Mouse (Mus musculus): Measurements from ENCODE around the gene Man1a. TPM values are rescaled to one million over a fixed set of nuclear protein-coding genes. Genes with fewer than 3 reads are reported as not detected.

The Man1a gene
- polyA plus RNA-seq, 1 experiment from 2014 or later: 11.0 TPM

GRCm38 (mm10) chr10:54070496-54070895 is 5.9 kb downstream of the Man1a start:
- H3K27me3 ChIP-seq (ENCODE audit: control insufficient read depth, insufficient read depth, low read length): no peaks in the 10 kb centered on the region
- H3K4me3 ChIP-seq (ENCODE audit: low read depth, low read length): no peak overlapping the region
- no peak for ATAC-seq (ENCODE audit: low FRiP score, low TSS enrichment)
- TF ChIP-seq CTCF (IDR thresholded peaks at IDR 0.05; ENCODE audit: low read depth): no peak
- 79% methylated on average over 5 of the region's 5 CpGs for WGBS
- no peak overlapping the region for H3K4me2 ChIP-seq (replicated peaks; ENCODE audit: low read depth)
- no peak overlapping the region for H3K9ac ChIP-seq (ENCODE audit: low read length)
- no peak overlapping the region for H3K27ac ChIP-seq (replicated peaks)
- H3K9me3 ChIP-seq (ENCODE audit: control insufficient read depth, low read length): no peaks in the 10 kb centered on the region
- no peaks in the 10 kb centered on the region for H3K36me3 ChIP-seq (ENCODE audit: control insufficient read depth, insufficient read depth, low read length)
- no peak for DNase-seq (ENCODE audit: low spot score)
- 0 out of 2 replicates have a peak, but pooled peaks cover 4% of the 10 kb centered on the region for H3K4me1 ChIP-seq (replicated peaks; ENCODE audit: control insufficient read depth, insufficient read depth)

- H3K27me3 ChIP-seq (ENCODE audit: control insufficient read depth, insufficient read depth, low read length): no peaks in the 10 kb centered on the region
- DNase-seq (ENCODE audit: low spot score) (no peak), ATAC-seq (ENCODE audit: low FRiP score, low TSS enrichment) (no peak)
- H3K27ac ChIP-seq (replicated peaks): no peak overlapping the region
- WGBS: 74% methylated on average over 5 of the region's 5 CpGs
- no peak overlapping the region for H3K4me3 ChIP-seq (ENCODE audit: low read depth, low read length)
- H3K9ac ChIP-seq (ENCODE audit: low read length): no peak overlapping the region
- H3K4me2 ChIP-seq (replicated peaks; ENCODE audit: low read depth): no peak overlapping the region
- no peaks in the 10 kb centered on the region for H3K9me3 ChIP-seq (ENCODE audit: control insufficient read depth, low read length)
- 0 out of 2 replicates have a peak, but pooled peaks cover 4% of the 10 kb centered on the region for H3K4me1 ChIP-seq (replicated peaks; ENCODE audit: control insufficient read depth, insufficient read depth)
- H3K36me3 ChIP-seq (ENCODE audit: control insufficient read depth, insufficient read depth, low read length): no peaks in the 10 kb centered on the region
- no peak for TF ChIP-seq EP300 (optimal IDR thresholded peaks at IDR 0.05)
- no peak for TF ChIP-seq CTCF (IDR thresholded peaks at IDR 0.05; ENCODE audit: low read depth)
These were observed 7.0 kb downstream of the Man1a start for GRCm38 (mm10) chr10:54069412-54069811.

- no peak for DNase-seq (ENCODE audit: low spot score)
These were observed 9.7 kb downstream of the Man1a start for GRCm38 (mm10) chr10:54066683-54067082.

GRCm38 (mm10) chr10:54063551-54064260 is 12.7 kb downstream of the Man1a start:
- H3K27ac ChIP-seq (replicated peaks): no peak overlapping the region
- WGBS: 50% methylated on average over 8 of the region's 8 CpGs
- H3K9ac ChIP-seq (ENCODE audit: low read length): no peak overlapping the region
- ATAC-seq (ENCODE audit: low FRiP score, low TSS enrichment) (no peak), DNase-seq (ENCODE audit: low spot score) (no peak)
- H3K4me2 ChIP-seq (replicated peaks; ENCODE audit: low read depth): no peak overlapping the region
- TF ChIP-seq EP300 (optimal IDR thresholded peaks at IDR 0.05) (no peak), CTCF (IDR thresholded peaks at IDR 0.05; ENCODE audit: low read depth) (no peak)
- H3K4me3 ChIP-seq (ENCODE audit: low read depth, low read length): no peak overlapping the region
- H3K36me3 ChIP-seq (ENCODE audit: control insufficient read depth, insufficient read depth, low read length): no peaks in the 10 kb centered on the region
- no peaks in the 10 kb centered on the region for H3K4me1 ChIP-seq (replicated peaks; ENCODE audit: control insufficient read depth, insufficient read depth)
- H3K27me3 ChIP-seq (ENCODE audit: control insufficient read depth, insufficient read depth, low read length): no peaks in the 10 kb centered on the region
- no peaks in the 10 kb centered on the region for H3K9me3 ChIP-seq (ENCODE audit: control insufficient read depth, low read length)

More at GRCm38 (mm10) chr10:54066683-54067082, 9.7 kb downstream of the Man1a start:
- Histone ChIP-seq H3K4me1 (replicated peaks; ENCODE audit: control insufficient read depth, insufficient read depth) (no peaks in the 10 kb centered on the region), H3K27me3 (ENCODE audit: control insufficient read depth, insufficient read depth, low read length) (no peaks in the 10 kb centered on the region), H3K4me3 (ENCODE audit: low read depth, low read length) (no peak overlapping the region), H3K27ac (replicated peaks) (no peak overlapping the region), H3K4me2 (replicated peaks; ENCODE audit: low read depth) (no peak overlapping the region), H3K36me3 (ENCODE audit: control insufficient read depth, insufficient read depth, low read length) (no peaks in the 10 kb centered on the region), H3K9me3 (ENCODE audit: control insufficient read depth, low read length) (no peaks in the 10 kb centered on the region), H3K9ac (ENCODE audit: low read length) (no peak overlapping the region)
- ATAC-seq (ENCODE audit: low FRiP score, low TSS enrichment): no peak
- TF ChIP-seq CTCF (IDR thresholded peaks at IDR 0.05; ENCODE audit: low read depth) (no peak), EP300 (optimal IDR thresholded peaks at IDR 0.05) (no peak)

- WGBS: 89% methylated on average over 11 of the region's 11 CpGs
- Histone ChIP-seq H3K4me2 (replicated peaks; ENCODE audit: low read depth) (no peak overlapping the region), H3K9me3 (ENCODE audit: control insufficient read depth, low read length) (no peaks in the 10 kb centered on the region), H3K9ac (ENCODE audit: low read length) (no peak overlapping the region), H3K27ac (replicated peaks) (no peak overlapping the region), H3K4me1 (replicated peaks; ENCODE audit: control insufficient read depth, insufficient read depth) (no peaks in the 10 kb centered on the region), H3K36me3 (ENCODE audit: control insufficient read depth, insufficient read depth, low read length) (no peaks in the 10 kb centered on the region), H3K27me3 (ENCODE audit: control insufficient read depth, insufficient read depth, low read length) (no peaks in the 10 kb centered on the region), H3K4me3 (ENCODE audit: low read depth, low read length) (no peak overlapping the region)
- ATAC-seq (ENCODE audit: low FRiP score, low TSS enrichment) (no peak), DNase-seq (ENCODE audit: low spot score) (no peak)
- TF ChIP-seq CTCF (IDR thresholded peaks at IDR 0.05; ENCODE audit: low read depth) (no peak), EP300 (optimal IDR thresholded peaks at IDR 0.05) (no peak)
These were observed 13.6 kb downstream of the Man1a start for GRCm38 (mm10) chr10:54062835-54063234.

- 97% methylated on average over 4 of the region's 4 CpGs for WGBS
- Histone ChIP-seq H3K4me2 (replicated peaks; ENCODE audit: low read depth) (no peak overlapping the region), H3K4me3 (ENCODE audit: low read depth, low read length) (no peak overlapping the region), H3K9ac (ENCODE audit: low read length) (no peak overlapping the region), H3K27ac (replicated peaks) (no peak overlapping the region), H3K9me3 (ENCODE audit: control insufficient read depth, low read length) (no peaks in the 10 kb centered on the region), H3K36me3 (ENCODE audit: control insufficient read depth, insufficient read depth, low read length) (no peaks in the 10 kb centered on the region), H3K27me3 (ENCODE audit: control insufficient read depth, insufficient read depth, low read length) (no peaks in the 10 kb centered on the region), H3K4me1 (replicated peaks; ENCODE audit: control insufficient read depth, insufficient read depth) (no peaks in the 10 kb centered on the region)
- DNase-seq (ENCODE audit: low spot score) (no peak), ATAC-seq (ENCODE audit: low FRiP score, low TSS enrichment) (no peak)
- TF ChIP-seq CTCF (IDR thresholded peaks at IDR 0.05; ENCODE audit: low read depth) (no peak), EP300 (optimal IDR thresholded peaks at IDR 0.05) (no peak)
These were observed 15.2 kb downstream of the Man1a start for GRCm38 (mm10) chr10:54061159-54061558.

Data from stomach, postnatal 0 days (tissue).